Mouse (Mus musculus) midbrain, postnatal 0 days (tissue): ENCODE measurements around the gene Qpct. TPM values are rescaled to one million over a fixed set of nuclear protein-coding genes. Genes with fewer than 3 reads are reported as not detected.

Experiments
- ATAC-seq: fragments of 200-750 bp; cut with Nextera tagmentation; 2 replicates; pipeline ENCODE4 v1.8.0; 2017; ENCODE audit warnings: moderate number of reproducible peaks, mild to moderate bottlenecking, moderate TSS enrichment, moderate library complexity; ENCODE audit not compliant: low FRiP score
- DNase-seq: peaks from one replicate; pipeline ENCODE4 v3.0.0-alpha.2; 2015; ENCODE audit warnings: low spot score
- H3K27ac ChIP-seq: fragments of 300-500 bp; sonication (generic); 2 replicates; pipeline ENCODE4 v1.5.1; 2014; ENCODE audit warnings: low read depth, mild to moderate bottlenecking, low read length, mixed read lengths
- H3K27me3 ChIP-seq: fragments of 300-500 bp; sonication (generic); 2 replicates; pipeline ENCODE4 v1.6.1; 2014; ENCODE audit warnings: low read length, control low read depth, mixed read lengths; ENCODE audit not compliant: insufficient read depth
- H3K36me3 ChIP-seq: fragments of 300-500 bp; sonication (generic); 2 replicates; pipeline ENCODE4 v1.6.1; 2014; ENCODE audit warnings: low read length, control low read depth, mixed read lengths; ENCODE audit not compliant: insufficient read depth
- H3K4me1 ChIP-seq: fragments of 300-500 bp; sonication (generic); 2 replicates; pipeline ENCODE4 v1.6.1; 2014; ENCODE audit warnings: mild to moderate bottlenecking, control low read depth, antibody characterized with exemption, low read length, mixed read lengths; ENCODE audit not compliant: insufficient read depth
- H3K4me2 ChIP-seq: fragments of 300-500 bp; sonication (generic); 2 replicates; pipeline ENCODE4 v1.6.1; 2014; ENCODE audit warnings: low read depth, mild to moderate bottlenecking, low read length, mixed read lengths; ENCODE audit not compliant: poor library complexity, severe bottlenecking
- H3K4me3 ChIP-seq: fragments of 300-500 bp; sonication (generic); 2 replicates; pipeline ENCODE4 v1.5.1; 2014; ENCODE audit warnings: low read depth, mild to moderate bottlenecking, low read length, moderate library complexity
- H3K9ac ChIP-seq: fragments of 300-500 bp; sonication (generic); replicated peaks from 2 replicates; pipeline ENCODE4 v1.6.1; 2014; ENCODE audit warnings: mild to moderate bottlenecking, low read length, moderate library complexity, mixed read lengths; ENCODE audit not compliant: poor library complexity, severe bottlenecking
- H3K9me3 ChIP-seq: fragments of 300-500 bp; sonication (generic); 2 replicates; pipeline ENCODE4 v1.6.1; 2016; ENCODE audit warnings: low read length, control low read depth
- CTCF ChIP-seq: IDR thresholded peaks from 2 replicates; pipeline ENCODE4 v1.5.1; 2016; ENCODE audit warnings: antibody characterized with exemption, mild to moderate bottlenecking
- WGBS: fragments of 180-500 bp; shearing (Covaris S2); extraction: QIAGEN DNeasy Blood & Tissue Kit; methylation state at CpG from one replicate; pipeline ENCODE4 v1.1.7; 2014; 5-methylcytosine and 5-hydroxymethylcytosine counted together
- polyA plus RNA-seq: library from polyadenylated mRNA; unstranded; fragments of >200 nt; fragmentation: Nextera tagmentation; extraction: Ambion mirVana; gene quantifications from 2 replicates; pipeline ENCODE4 v1.2.1, GENCODE M21; 2015
- total RNA-seq: library from RNA; depleted of rRNA; stranded (reverse); fragments of >200 nt; gene quantifications from 2 replicates; pipeline ENCODE4 v1.2.3, GENCODE M21; 2014; rRNA removed

Gene Qpct
- total and polyA plus RNA-seq, 2 experiments from 2014 or later: 28.0 to 30.2 TPM

DNA sequence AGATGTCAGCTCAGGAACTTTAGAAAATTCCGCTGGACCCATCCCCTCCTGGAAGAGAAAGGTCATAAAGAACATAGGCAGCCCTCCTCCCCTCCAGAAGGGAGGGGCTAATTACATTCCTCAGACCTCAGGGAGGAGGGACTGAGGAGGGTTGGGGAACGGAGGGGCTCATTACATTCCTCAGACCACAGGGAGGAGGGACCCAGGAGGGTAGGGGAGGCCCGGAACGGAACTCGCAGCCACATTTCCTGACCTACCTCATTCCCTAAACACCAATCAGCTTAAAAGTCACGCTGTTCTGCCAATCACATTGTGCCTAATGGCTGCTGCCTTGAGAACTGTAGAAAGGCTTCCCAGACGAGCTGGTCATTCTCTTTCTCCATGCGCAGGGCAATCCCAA lies 82.0 kb downstream of the Qpct start:
- Histone ChIP-seq H3K9ac (no peak overlapping the region), H3K9me3 (no peaks in the 10 kb centered on the region), H3K4me2 (no peak overlapping the region), H3K27ac (no peak overlapping the region), H3K4me3 (no peak overlapping the region), H3K27me3 (no peaks in the 10 kb centered on the region), H3K36me3 (no peaks in the 10 kb centered on the region), H3K4me1 (no peaks in the 10 kb centered on the region)
- 57% methylated on average over 8 of the region's 8 CpGs for WGBS
- ATAC-seq: no peak
- TF ChIP-seq CTCF: no peak
- no peak for DNase-seq

GRCm38 (mm10) chr17:79135826-79136225 lies 84.1 kb downstream of the Qpct start:
- Histone ChIP-seq H3K36me3 (no peaks in the 10 kb centered on the region), H3K9me3 (no peaks in the 10 kb centered on the region), H3K4me3 (no peak overlapping the region), H3K4me1 (no peaks in the 10 kb centered on the region), H3K27me3 (no peaks in the 10 kb centered on the region), H3K27ac (no peak overlapping the region), H3K9ac (no peak overlapping the region), H3K4me2 (no peak overlapping the region)
- DNase-seq: no peak
- no peak for TF ChIP-seq CTCF
- 87% methylated on average over 6 of the region's 6 CpGs for WGBS
- ATAC-seq: no peak

DNA sequence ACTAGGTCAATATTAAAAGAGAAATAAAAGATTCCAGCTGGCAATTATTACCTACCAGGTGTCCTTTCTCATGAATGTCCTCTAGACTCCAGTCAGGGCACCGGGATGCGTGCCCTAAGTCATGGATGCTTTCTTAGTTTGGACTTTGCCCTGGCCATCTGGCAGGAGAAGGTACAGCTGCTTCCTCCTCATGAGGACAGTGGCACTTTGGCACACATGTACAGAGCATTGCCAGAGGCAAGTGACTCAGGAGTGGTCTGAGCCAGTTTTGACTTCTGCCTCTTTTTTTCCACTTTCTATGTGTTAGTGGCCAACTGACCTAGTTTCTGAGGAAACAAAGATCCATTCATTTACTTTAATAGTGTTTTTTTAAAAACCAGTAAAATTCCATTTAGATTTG lies 84.7 kb downstream of the Qpct start:
- ATAC-seq: no peak
- no peak overlapping the region for H3K4me2 ChIP-seq
- H3K9me3 ChIP-seq: no peaks in the 10 kb centered on the region
- H3K9ac ChIP-seq: no peak overlapping the region
- H3K4me1 ChIP-seq: no peaks in the 10 kb centered on the region
- H3K4me3 ChIP-seq: no peak overlapping the region
- TF ChIP-seq CTCF: no peak
- DNase-seq: peak; percentile 61
- no peaks in the 10 kb centered on the region for H3K27me3 ChIP-seq
- no peak overlapping the region for H3K27ac ChIP-seq
- 89% methylated on average over 2 of the region's 2 CpGs for WGBS
- H3K36me3 ChIP-seq: no peaks in the 10 kb centered on the region

Other genes starting within 250 kb of the Qpct start
- 52.0 and 56.6 TPM in 2 replicates for gene Heatr5b, start 216.5 kb upstream of the Qpct start, total RNA-seq
- 11.5 and 11.7 TPM in 2 replicates for gene Heatr5b, start 216.5 kb upstream of the Qpct start, polyA plus RNA-seq
- 31.9 and 38.2 TPM in 2 replicates for gene Gpatch11, start 216.3 kb upstream of the Qpct start, total RNA-seq
- 48.5 and 49.0 TPM in 2 replicates for gene Gpatch11, start 216.3 kb upstream of the Qpct start, polyA plus RNA-seq
- gene Eif2ak2, start 169.3 kb upstream of the Qpct start, total RNA-seq: 3.3 and 4.0 TPM in 2 replicates
- 3.1 and 4.0 TPM in 2 replicates for gene Eif2ak2, start 169.3 kb upstream of the Qpct start, polyA plus RNA-seq
- not detected in 2 replicates for gene Sult6b1, start 144.9 kb upstream of the Qpct start, total RNA-seq
- not detected in 2 replicates for gene Sult6b1, start 144.9 kb upstream of the Qpct start, polyA plus RNA-seq
- 17.6 and 25.4 TPM in 2 replicates for gene Cebpzos, start 135.4 kb upstream of the Qpct start, total RNA-seq
- gene Cebpzos, start 135.4 kb upstream of the Qpct start, polyA plus RNA-seq: 132 TPM in 2 replicates
- gene Cebpz, start 114.8 kb upstream of the Qpct start, total RNA-seq: 18.4 and 20.9 TPM in 2 replicates
- 43.3 and 46.2 TPM in 2 replicates for gene Cebpz, start 114.8 kb upstream of the Qpct start, polyA plus RNA-seq
- 27.5 and 29.9 TPM in 2 replicates for gene Ndufaf7, start 114.8 kb upstream of the Qpct start, total RNA-seq
- gene Ndufaf7, start 114.8 kb upstream of the Qpct start, polyA plus RNA-seq: 56.4 and 61.6 TPM in 2 replicates
- 15.5 and 20.1 TPM in 2 replicates for gene Prkd3, start 31.1 kb upstream of the Qpct start, total RNA-seq
- gene Prkd3, start 31.1 kb upstream of the Qpct start, polyA plus RNA-seq: 4.9 and 5.9 TPM in 2 replicates